Mouse (Mus musculus): ENCODE measurements around the gene Rcc2. TPM values are rescaled to one million over a fixed set of nuclear protein-coding genes. Genes with fewer than 3 reads are reported as not detected.
A peak's percentile ranks its signal among the peaks of the same experiment; 100 is the strongest.

The Rcc2 gene
- 46.3 and 49.8 TPM in 2 replicates for polyA plus RNA-seq (2012; rRNA removed)

- no peak for DNase-seq (ENCODE audit: extremely low spot score in 1 of 2, low spot score in 1 of 2)
Measured at GRCm38 (mm10) chr4:140700269-140701018, at the start of gene Rcc2. Gene Rcc2, plus strand, starts transcription at chr4:140700541.

GRCm38 (mm10) chr4:140653835-140654583, 46.3 kb upstream of the Rcc2 start:
- no peak for DNase-seq (ENCODE audit: extremely low spot score in 1 of 2, low spot score in 1 of 2)

GRCm38 (mm10) chr4:140654798-140655197, 45.5 kb upstream of the Rcc2 start:
- DNase-seq (ENCODE audit: extremely low spot score in 1 of 2, low spot score in 1 of 2): no peak

- no peak for DNase-seq (ENCODE audit: extremely low spot score in 1 of 2, low spot score in 1 of 2)
Measured at GRCm38 (mm10) chr4:140656529-140656928, 43.8 kb upstream of the Rcc2 start.

GRCm38 (mm10) chr4:140657681-140658575, 42.4 kb upstream of the Rcc2 start:
- peak; percentile 77 to 78 for DNase-seq (ENCODE audit: extremely low spot score in 1 of 2, low spot score in 1 of 2)

GRCm38 (mm10) chr4:140661406-140662022, 38.8 kb upstream of the Rcc2 start:
- DNase-seq (ENCODE audit: extremely low spot score in 1 of 2, low spot score in 1 of 2): no peak

GRCm38 (mm10) chr4:140662453-140662852, 37.9 kb upstream of the Rcc2 start:
- DNase-seq (ENCODE audit: extremely low spot score in 1 of 2, low spot score in 1 of 2): no peak

- DNase-seq (ENCODE audit: extremely low spot score in 1 of 2, low spot score in 1 of 2): no peak
Measured at GRCm38 (mm10) chr4:140662882-140663585, 37.3 kb upstream of the Rcc2 start.

GRCm38 (mm10) chr4:140665053-140665452, 35.3 kb upstream of the Rcc2 start:
- no peak for DNase-seq (ENCODE audit: extremely low spot score in 1 of 2, low spot score in 1 of 2)

GRCm38 (mm10) chr4:140665760-140666159, 34.6 kb upstream of the Rcc2 start, which contains the start of gene Arhgef10l:
Gene Arhgef10l, minus strand, starts transcription at chr4:140666012.
- no peak for DNase-seq (ENCODE audit: extremely low spot score in 1 of 2, low spot score in 1 of 2)

- DNase-seq (ENCODE audit: extremely low spot score in 1 of 2, low spot score in 1 of 2): no peak
Measured at GRCm38 (mm10) chr4:140667802-140668201, 32.5 kb upstream of the Rcc2 start.

GRCm38 (mm10) chr4:140673527-140674264, 26.6 kb upstream of the Rcc2 start:
- DNase-seq (ENCODE audit: extremely low spot score in 1 of 2, low spot score in 1 of 2): no peak

GRCm38 (mm10) chr4:140674345-140674926, 25.9 kb upstream of the Rcc2 start:
- peak in 1 of 2 experiments; percentile 85 for DNase-seq (ENCODE audit: extremely low spot score in 1 of 2, low spot score in 1 of 2)

- no peak for DNase-seq (ENCODE audit: extremely low spot score in 1 of 2, low spot score in 1 of 2)
Measured at GRCm38 (mm10) chr4:140679038-140679437, 21.3 kb upstream of the Rcc2 start.

GRCm38 (mm10) chr4:140679723-140680380, 20.5 kb upstream of the Rcc2 start:
- peak; percentile 61 to 94 for DNase-seq (ENCODE audit: extremely low spot score in 1 of 2, low spot score in 1 of 2)

- no peak for DNase-seq (ENCODE audit: extremely low spot score in 1 of 2, low spot score in 1 of 2)
Measured at GRCm38 (mm10) chr4:140680731-140681397, 19.5 kb upstream of the Rcc2 start.

- no peak for DNase-seq (ENCODE audit: extremely low spot score in 1 of 2, low spot score in 1 of 2)
Measured at GRCm38 (mm10) chr4:140683608-140684007, 16.7 kb upstream of the Rcc2 start.
